Mouse (Mus musculus) liver, embryonic 13.5 days (tissue): ENCODE measurements around the gene Zfyve28. TPM values are rescaled to one million over a fixed set of nuclear protein-coding genes. Genes with fewer than 3 reads are reported as not detected.

Experiments
- ATAC-seq: fragments of 200-750 bp; cut with Nextera tagmentation; 2 replicates; pipeline ENCODE4 v1.8.0; 2017; ENCODE audit warnings: low read depth, mild to moderate bottlenecking, moderate number of reproducible peaks, moderate library complexity
- DNase-seq: peaks from one replicate; pipeline ENCODE4 v3.0.0; 2022
- H3K27ac ChIP-seq: fragments of 300-500 bp; sonication (generic); 2 replicates; pipeline ENCODE4 v1.5.1; 2015; ENCODE audit warnings: moderate library complexity, mild to moderate bottlenecking, inconsistent platforms
- H3K27me3 ChIP-seq: fragments of 300-500 bp; sonication (generic); 2 replicates; pipeline ENCODE4 v1.6.1; 2015; ENCODE audit warnings: mild to moderate bottlenecking, inconsistent platforms
- H3K36me3 ChIP-seq: fragments of 300-500 bp; sonication (generic); 2 replicates; pipeline ENCODE4 v1.6.1; 2015; ENCODE audit warnings: mild to moderate bottlenecking, inconsistent platforms
- H3K4me1 ChIP-seq: fragments of 300-500 bp; sonication (generic); replicated peaks from 2 replicates; pipeline ENCODE4 v1.6.1; 2015; ENCODE audit warnings: inconsistent platforms
- H3K4me2 ChIP-seq: fragments of 300-500 bp; sonication (generic); 2 replicates; pipeline ENCODE4 v1.6.1; 2015; ENCODE audit warnings: inconsistent platforms, mild to moderate bottlenecking, moderate library complexity
- H3K4me3 ChIP-seq: fragments of 300-500 bp; sonication (generic); replicated peaks from 2 replicates; pipeline ENCODE4 v1.5.1; 2015; ENCODE audit warnings: mild to moderate bottlenecking, inconsistent platforms
- H3K9ac ChIP-seq: fragments of 300-500 bp; sonication (generic); 2 replicates; pipeline ENCODE4 v1.6.1; 2015; ENCODE audit warnings: mild to moderate bottlenecking, inconsistent platforms
- H3K9me3 ChIP-seq: fragments of 300-500 bp; sonication (generic); replicated peaks from 2 replicates; pipeline ENCODE4 v1.6.1; 2016; ENCODE audit warnings: inconsistent platforms
- WGBS: fragments of 180-500 bp; shearing (Covaris S2); methylation state at CpG from one replicate; pipeline ENCODE4 v1.1.7; 2015; ENCODE audit not compliant: insufficient replicate concordance; 5-methylcytosine and 5-hydroxymethylcytosine counted together
- polyA plus RNA-seq: library from polyadenylated mRNA; unstranded; fragments of >200 nt; fragmentation: Nextera tagmentation; extraction: Ambion mirVana; gene quantifications from 2 replicates; pipeline ENCODE4 v1.2.1, GENCODE M21; 2015

Gene Zfyve28
- polyA plus RNA-seq, 1 experiment from 2014 or later, result 0.02 TPM

DNA sequence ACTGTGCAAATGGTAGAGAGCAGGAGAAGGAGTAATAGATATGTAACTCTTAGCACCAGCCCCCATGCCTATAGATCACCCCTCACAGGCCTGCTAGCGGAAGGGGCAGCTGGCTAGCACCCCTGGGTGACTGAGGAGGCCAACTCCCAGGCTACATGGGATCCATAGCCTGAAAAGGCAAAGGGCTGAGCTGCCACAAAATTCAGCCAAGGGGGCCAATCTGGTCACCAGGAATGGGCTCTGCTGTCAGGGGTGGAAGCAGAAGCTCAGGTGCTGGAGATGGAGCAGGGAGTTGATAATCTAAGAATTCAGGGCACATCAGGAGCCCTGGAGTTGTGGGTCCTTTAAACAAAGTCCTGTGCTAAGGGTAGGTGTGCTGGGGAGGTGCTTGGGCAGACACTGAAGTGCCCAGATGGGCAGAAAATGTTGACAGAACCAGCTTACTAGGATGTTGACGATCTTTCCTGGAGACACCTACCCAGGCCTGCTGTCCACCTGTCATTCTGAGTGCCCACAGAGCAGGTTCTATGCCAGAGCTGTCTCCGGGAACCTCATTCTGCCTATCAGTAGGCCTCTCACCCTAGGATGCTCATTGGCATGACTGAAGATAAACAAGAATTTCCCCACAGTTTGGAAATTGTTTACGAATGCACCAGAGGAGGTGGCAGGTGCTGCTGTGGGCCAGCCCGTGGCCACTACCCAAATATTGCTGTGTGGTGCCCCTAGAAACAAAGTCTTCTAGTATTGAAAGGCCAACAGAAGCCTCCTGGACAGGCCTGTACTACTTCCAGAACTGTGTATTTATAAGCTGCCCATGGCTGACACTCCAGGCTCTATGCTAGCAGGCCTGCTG, 113.5 kb downstream of the Zfyve28 start:
- ATAC-seq, result no peak
- Histone ChIP-seq H3K4me1 (peaks cover 16% of the 10 kb centered on the region), H3K27ac (no peak overlapping the region), H3K36me3 (peaks cover 9% of the 10 kb centered on the region), H3K9me3 (no peaks in the 10 kb centered on the region), H3K27me3 (no peaks in the 10 kb centered on the region), H3K4me2 (no peak overlapping the region), H3K4me3 (no peak overlapping the region), H3K9ac (no peak overlapping the region)
- DNase-seq, result no peak
- 66% methylated on average over 5 of the region's 5 CpGs for WGBS

DNA sequence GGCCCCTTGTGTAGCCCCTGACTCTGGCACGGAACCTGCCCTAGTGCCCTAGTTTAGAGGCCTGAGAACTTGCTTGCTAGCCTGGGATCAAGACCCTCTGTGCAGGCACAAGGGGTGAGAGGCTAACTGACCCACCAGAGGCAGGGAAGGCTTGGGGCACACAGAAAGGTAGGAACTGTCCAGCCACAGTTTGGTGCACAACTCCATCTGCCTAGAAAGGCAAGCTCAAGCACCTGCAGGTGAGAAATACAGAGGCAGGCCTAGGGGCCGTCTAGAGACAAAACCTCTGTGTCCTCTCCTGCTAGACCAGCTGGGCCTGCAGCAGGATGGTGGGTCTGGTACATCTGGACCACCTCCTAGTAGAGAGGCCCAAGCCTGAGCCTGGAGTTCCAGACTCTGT, 114.2 kb downstream of the Zfyve28 start:
- Histone ChIP-seq H3K27me3 (no peaks in the 10 kb centered on the region), H3K4me3 (no peak overlapping the region), H3K27ac (no peak overlapping the region), H3K9ac (no peak overlapping the region), H3K36me3 (peaks cover 9% of the 10 kb centered on the region), H3K9me3 (no peaks in the 10 kb centered on the region), H3K4me1 (peaks cover 18% of the 10 kb centered on the region), H3K4me2 (no peak overlapping the region)
- DNase-seq (no peak), ATAC-seq (no peak)
- 67% methylated on average over 2 of the region's 2 CpGs for WGBS

GRCm38 (mm10) chr5:34170726-34171125, 117.5 kb downstream of the Zfyve28 start:
- 58% methylated on average over 4 of the region's 4 CpGs for WGBS
- peaks cover 3% of the 10 kb centered on the region; the same call in 1 of the 2 replicates for H3K36me3 ChIP-seq
- H3K4me3 ChIP-seq, result no peak overlapping the region
- peaks cover 30% of the 10 kb centered on the region for H3K4me1 ChIP-seq
- H3K27ac ChIP-seq, result peak overlapping the region; percentile 59
- no peak overlapping the region for H3K9ac ChIP-seq
- DNase-seq, result no peak
- ATAC-seq, result no peak
- no peaks in the 10 kb centered on the region for H3K9me3 ChIP-seq
- H3K27me3 ChIP-seq, result no peaks in the 10 kb centered on the region
- H3K4me2 ChIP-seq, result 0 out of 2 replicates have a peak overlapping the region, but pooled peaks have one; percentile 8

- H3K9ac ChIP-seq, result peak overlapping the region; percentile 73
- no peaks in the 10 kb centered on the region for H3K9me3 ChIP-seq
- H3K4me1 ChIP-seq, result peaks cover 33% of the 10 kb centered on the region
- 53% methylated on average over 3 of the region's 3 CpGs for WGBS
- peak overlapping the region; percentile 77 for H3K4me2 ChIP-seq
- ATAC-seq (no peak), DNase-seq (no peak)
- peak overlapping the region; percentile 89 for H3K4me3 ChIP-seq
- H3K27ac ChIP-seq, result peak overlapping the region; percentile 82
- no peaks in the 10 kb centered on the region for H3K27me3 ChIP-seq
- peaks cover 3% of the 10 kb centered on the region for H3K36me3 ChIP-seq
Observed at GRCm38 (mm10) chr5:34169954-34170353, 118.3 kb downstream of the Zfyve28 start.

DNA sequence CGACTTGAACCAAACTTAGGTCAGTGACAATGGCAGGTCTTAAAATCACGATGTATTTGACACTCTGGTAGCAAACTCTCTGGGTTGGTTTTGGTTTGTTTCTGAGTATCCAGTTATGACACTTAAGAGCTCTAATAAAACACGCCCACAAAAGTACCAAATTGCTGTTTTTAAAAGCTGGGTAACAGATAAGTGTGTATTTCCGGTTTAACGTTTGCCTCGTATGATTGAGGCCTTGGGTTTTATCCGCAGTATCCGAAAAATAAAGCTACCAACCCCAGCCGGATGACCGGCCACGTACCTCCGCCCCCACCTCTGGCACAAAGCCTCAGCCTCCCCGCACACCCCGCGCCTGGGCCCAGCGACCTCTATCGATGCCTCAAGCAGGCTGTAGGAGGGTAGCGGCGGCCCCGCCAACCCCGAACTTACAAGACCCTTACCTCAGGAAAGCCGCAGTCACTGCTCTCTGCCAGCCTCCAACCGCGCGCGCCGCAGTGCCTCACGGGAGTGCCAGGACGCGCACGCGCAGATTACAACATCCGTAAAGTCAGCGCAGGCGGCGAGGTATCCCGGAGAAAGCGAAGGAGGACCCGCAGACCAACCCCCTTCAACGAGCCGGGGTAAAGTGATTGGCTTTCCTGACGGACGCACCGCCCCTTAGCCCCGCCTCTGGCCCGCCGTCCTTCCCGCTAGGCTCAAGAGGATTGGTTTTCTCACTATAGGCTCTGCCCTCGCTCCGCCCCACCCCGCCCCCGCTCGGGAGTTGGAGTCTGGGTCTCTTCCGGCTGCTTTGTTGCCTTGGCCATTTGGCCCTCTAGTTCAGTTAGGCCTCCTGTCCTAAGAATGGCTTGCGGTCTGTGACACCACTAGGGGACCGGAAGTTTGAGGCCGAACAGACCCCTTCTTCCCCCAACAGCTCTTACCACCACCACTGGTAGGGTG, 119.0 kb downstream of the Zfyve28 start, which contains the start of the genes Poln and Haus3:
Poln (minus strand) TSS at position 499 of the 942 bp plus-strand sequence.
Haus3 (minus strand) TSS at position 578 of the 942 bp plus-strand sequence.
- DNase-seq, result peak; percentile 99
- peak; percentile 99 for ATAC-seq
- peaks cover 10% of the 10 kb centered on the region for H3K36me3 ChIP-seq
- whole genome bisulfite sequencing, result under 1% methylated on average over 57 of the region's 57 CpGs
- no peaks in the 10 kb centered on the region for H3K27me3 ChIP-seq
- peak within 1 kb of the TSS; percentile 77 for H3K4me2 ChIP-seq
- H3K9ac ChIP-seq, result peak within 1 kb of the TSS; percentile 90
- H3K9me3 ChIP-seq, result no peaks in the 10 kb centered on the region
- peak within 1 kb of the TSS; percentile 94 for H3K27ac ChIP-seq
- H3K4me1 ChIP-seq, result peaks cover 40% of the 10 kb centered on the region
- H3K4me3 ChIP-seq, result peak within 1 kb of the TSS; percentile 89

- H3K27me3 ChIP-seq, result no peaks in the 10 kb centered on the region
- H3K27ac ChIP-seq, result no peak overlapping the region
- no peak for ATAC-seq
- H3K9ac ChIP-seq, result peak overlapping the region; percentile 54
- H3K4me3 ChIP-seq, result peak overlapping the region; percentile 89
- H3K36me3 ChIP-seq, result peaks cover 15% of the 10 kb centered on the region
- 73% methylated on average over 4 of the region's 4 CpGs for WGBS
- DNase-seq, result no peak
- H3K9me3 ChIP-seq, result no peaks in the 10 kb centered on the region
- H3K4me2 ChIP-seq, result peak overlapping the region; percentile 69
- H3K4me1 ChIP-seq, result peaks cover 40% of the 10 kb centered on the region
Observed at GRCm38 (mm10) chr5:34167857-34168256, 120.4 kb downstream of the Zfyve28 start.

DNA sequence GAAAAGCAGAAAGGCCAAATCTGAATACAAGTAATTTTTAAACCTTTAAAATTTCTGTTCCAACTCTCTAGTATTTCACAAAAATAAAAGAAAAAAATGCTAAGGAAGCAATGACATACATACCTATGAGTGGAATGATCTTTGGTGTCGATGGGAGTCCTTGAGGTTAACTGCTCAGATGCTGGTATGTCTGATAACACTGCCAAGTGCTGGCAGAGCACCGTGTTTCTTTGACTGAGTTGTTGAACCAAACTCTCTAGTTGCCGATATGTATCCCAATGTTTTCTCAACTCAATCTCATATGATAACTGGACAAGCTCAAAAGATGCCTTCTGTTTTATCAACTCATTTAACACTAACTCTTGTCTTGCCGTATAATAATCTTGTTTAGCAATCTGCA, 122.5 kb downstream of the Zfyve28 start:
- H3K4me2 ChIP-seq, result peak overlapping the region; percentile 59
- H3K4me3 ChIP-seq, result peak overlapping the region; percentile 44
- H3K9me3 ChIP-seq, result no peaks in the 10 kb centered on the region
- 21% methylated on average over 4 of the region's 4 CpGs for WGBS
- peak overlapping the region; percentile 49; the same call in 1 of the 2 replicates for H3K9ac ChIP-seq
- H3K4me1 ChIP-seq, result peaks cover 42% of the 10 kb centered on the region
- no peak overlapping the region for H3K27ac ChIP-seq
- H3K27me3 ChIP-seq, result no peaks in the 10 kb centered on the region
- H3K36me3 ChIP-seq, result peaks cover 22% of the 10 kb centered on the region
- DNase-seq (no peak), ATAC-seq (no peak)

DNA sequence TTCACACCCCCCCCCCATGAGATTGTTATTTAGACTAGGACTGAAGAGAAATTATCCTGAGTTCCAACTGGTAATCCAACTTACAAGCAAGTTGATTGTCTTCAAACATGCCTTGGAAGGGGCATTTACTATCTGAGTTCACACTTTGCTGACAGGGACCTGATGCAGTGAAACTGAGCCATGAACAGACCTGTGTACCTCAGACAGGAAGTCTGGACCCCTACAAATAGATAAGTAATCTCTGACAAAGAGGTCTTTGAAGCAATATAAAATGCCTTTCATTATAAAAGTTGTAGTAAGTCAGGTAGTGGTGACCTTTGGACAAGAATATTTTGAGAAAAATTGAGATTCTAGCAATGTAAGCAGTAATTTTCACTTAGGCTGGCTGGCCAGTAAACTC, 139.8 kb downstream of the Zfyve28 start:
- Histone ChIP-seq H3K9me3 (no peaks in the 10 kb centered on the region), H3K36me3 (peaks cover 3% of the 10 kb centered on the region; the same call in 1 of the 2 replicates), H3K27me3 (no peaks in the 10 kb centered on the region), H3K27ac (no peak overlapping the region), H3K4me3 (no peak overlapping the region), H3K9ac (no peak overlapping the region), H3K4me2 (no peak overlapping the region), H3K4me1 (no peaks in the 10 kb centered on the region)
- ATAC-seq, result no peak
- no peak for DNase-seq

DNA sequence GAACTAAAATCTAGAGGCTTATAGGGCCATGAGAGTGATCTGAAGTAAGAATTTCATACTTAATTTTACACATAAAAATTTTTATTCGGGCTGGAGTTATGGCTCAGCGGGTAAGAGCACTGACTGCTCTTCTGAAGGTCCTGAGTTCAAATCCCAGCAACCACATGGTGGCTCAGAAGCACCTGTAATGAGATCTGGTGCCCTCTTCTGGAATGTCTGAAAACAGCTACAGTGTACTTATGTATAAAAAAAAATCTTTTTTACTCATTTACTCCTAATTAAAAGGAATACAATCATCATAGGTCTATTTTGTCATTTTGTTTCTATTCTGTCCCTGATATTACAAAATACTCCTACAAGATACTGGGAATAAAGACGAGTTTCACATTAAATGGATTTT, 140.7 kb downstream of the Zfyve28 start:
- H3K4me3 ChIP-seq, result no peak overlapping the region
- ATAC-seq (no peak), DNase-seq (no peak)
- no peaks in the 10 kb centered on the region for H3K36me3 ChIP-seq
- no peak overlapping the region for H3K4me2 ChIP-seq
- 75% methylated on average over 3 of the region's 3 CpGs for WGBS
- no peak overlapping the region for H3K27ac ChIP-seq
- H3K27me3 ChIP-seq, result no peaks in the 10 kb centered on the region
- no peak overlapping the region for H3K9ac ChIP-seq
- no peaks in the 10 kb centered on the region for H3K9me3 ChIP-seq
- H3K4me1 ChIP-seq, result no peaks in the 10 kb centered on the region
